Mouse (Mus musculus) gastrocnemius, postnatal 36 days (tissue): ENCODE measurements around the gene Kcnh6. TPM values are rescaled to one million over a fixed set of nuclear protein-coding genes. Genes with fewer than 3 reads are reported as not detected.
"Not testable (repeated sequence)": the region's sequence is repeated elsewhere in the genome, so short reads cannot be mapped to it uniquely, and the experiment has no call there.

Experiments used
- DNase-seq, 2 experiments: peaks; one replicate each; pipeline ENCODE4 v3.0.0; 2022
- intact Hi-C: fragments of 180-260 bp; cut with DNase I; formaldehyde crosslinking; loops from one replicate; pipeline ENCODE4 v1.15.1; 2025
- total RNA-seq, 2 experiments: library from RNA; stranded (reverse); gene quantifications; 2 replicates each; pipeline ENCODE4 v1.2.3; 2021

Gene Kcnh6
- total RNA-seq, 2 experiments from 2014 or later = not detected

DNA sequence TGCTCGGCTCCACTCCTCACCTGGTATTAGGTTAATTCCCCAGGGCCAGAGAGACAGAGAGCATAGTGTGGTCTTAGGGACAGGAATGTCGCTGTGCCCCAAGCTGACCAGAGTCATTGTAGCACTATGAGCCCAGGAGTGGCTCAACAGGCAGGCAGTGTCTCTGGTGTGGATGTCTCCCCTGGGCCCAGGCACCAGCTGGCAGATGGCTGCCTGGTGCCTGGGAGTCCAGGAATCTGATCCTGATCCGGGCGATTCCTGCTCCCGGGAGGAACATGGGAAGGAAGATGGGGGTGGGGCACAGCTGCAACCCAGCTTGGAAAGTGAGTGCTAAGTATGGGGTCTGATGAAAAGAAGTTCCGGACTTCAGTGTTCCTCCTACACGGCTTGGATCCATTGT lies 4.8 kb downstream of the Kcnh6 start:
- intact Hi-C loops = no loop called here
- DNase-seq = no peak

DNA sequence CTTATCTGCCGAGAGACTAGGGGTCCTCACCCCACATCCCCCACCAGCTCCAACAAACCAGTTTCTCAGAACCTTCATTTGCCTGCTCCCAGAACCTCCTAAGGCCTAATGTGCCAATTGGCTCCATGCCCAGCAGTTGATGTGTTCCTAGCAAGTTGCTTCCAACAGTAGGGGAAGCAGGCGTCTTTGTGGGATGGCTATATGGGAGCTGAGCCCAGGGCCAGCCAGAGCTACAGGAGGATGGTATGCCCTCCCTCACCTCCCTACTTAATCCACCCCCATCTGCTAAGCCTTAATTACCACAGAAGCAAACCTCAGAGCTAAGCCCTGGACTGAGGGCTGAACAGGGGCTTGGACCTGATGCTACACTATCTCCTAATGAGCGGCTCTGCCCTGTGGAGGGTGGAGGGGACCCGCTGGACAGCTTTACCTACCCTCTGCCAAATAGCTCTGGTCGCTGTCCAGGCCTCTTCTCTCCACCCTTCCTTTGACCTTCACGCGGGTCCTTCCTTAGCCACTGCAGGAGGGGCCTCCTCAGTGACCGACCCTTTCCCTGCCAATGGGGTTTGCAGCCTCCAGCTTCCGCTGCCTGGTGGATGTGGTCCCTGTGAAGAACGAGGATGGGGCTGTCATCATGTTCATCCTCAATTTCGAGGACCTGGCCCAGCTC lies 5.8 kb downstream of the Kcnh6 start:
- intact Hi-C loops = no loop called here
- DNase-seq = peak in 1 of 2 experiments; percentile 24

GRCm38 (mm10) chr11:106016440-106016839 lies 8.5 kb downstream of the Kcnh6 start:
- no peak for DNase-seq
- intact Hi-C loops = no loop called here

- DNase-seq = no peak
- intact Hi-C loops = loop anchor here (10.0 kb wide), 1 partner anchor 685 kb away; no protein-coding TSS in a partner anchor
Measured at GRCm38 (mm10) chr11:106020051-106020763, 12.3 kb downstream of the Kcnh6 start.

DNA sequence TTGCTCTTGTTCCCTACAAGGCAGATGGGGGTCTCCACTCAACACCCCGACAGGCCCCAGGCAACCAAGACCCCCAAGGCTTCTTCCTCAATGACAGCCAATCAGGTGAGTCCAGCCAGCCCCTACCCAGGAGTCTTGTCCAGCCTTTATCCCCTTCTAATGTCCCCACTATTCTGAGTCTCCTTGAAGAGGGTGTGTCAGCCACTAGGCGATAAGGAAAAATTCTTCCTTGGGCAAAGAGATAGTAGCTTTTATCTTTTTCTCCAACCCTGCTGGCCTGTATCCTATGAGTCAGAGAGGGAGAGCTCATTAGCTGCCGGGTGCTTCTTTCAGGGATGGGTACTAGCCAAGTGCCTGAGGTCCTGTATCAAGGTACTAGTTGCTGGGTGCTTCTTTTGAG lies 17.9 kb downstream of the Kcnh6 start:
- intact Hi-C loops = loop anchor here (2.0 to 10.0 kb wide), 2 partner anchors 99 to 691 kb away; no protein-coding TSS in a partner anchor

DNA sequence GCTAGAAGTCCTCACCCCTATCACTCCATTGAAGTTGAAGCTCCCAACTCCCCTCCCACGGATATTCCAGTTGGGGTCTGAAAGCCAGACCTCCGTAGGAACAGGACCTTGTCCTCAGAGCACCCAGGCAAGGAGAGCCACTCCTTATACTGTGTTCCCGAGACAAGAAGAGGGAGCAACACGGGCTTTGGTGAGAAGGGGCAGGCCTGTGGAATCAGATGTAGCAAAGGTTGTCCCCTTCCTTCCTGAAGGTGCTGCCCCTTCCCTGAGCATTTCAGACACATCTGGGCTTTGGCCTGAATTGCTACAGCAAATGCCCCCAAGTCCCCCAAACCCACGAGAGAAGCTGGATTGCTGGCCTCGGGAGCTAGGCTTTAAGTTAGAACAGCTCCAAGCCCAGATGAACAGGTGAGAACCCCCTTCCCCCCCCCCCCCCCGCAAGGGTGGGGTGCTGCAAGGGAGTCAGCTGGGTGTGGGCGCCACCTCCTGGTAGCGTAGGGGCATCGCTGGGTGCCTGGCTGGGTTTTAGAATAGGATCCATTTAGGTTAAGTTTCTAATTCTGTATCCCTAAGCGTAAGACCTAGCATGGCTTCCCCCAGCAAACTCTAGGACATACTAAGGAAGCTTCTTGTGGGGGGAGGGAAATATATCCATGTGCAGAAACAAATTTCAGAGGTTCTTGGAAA lies 18.7 kb downstream of the Kcnh6 start:
- intact Hi-C loops = loop anchor here (2.0 to 10.0 kb wide), 2 partner anchors 100 to 692 kb away; no protein-coding TSS in a partner anchor
- peak in 1 of 2 experiments; percentile 36 for DNase-seq

More for the DNA sequence above, 17.9 kb downstream of the Kcnh6 start:
- DNase-seq = no peak

GRCm38 (mm10) chr11:106027607-106028006 lies 19.7 kb downstream of the Kcnh6 start:
- intact Hi-C loops = loop anchor here (2.0 to 10.0 kb wide), 2 partner anchors 101 to 693 kb away; no protein-coding TSS in a partner anchor
- DNase-seq = no peak

- DNase-seq, intact Hi-C loops: not testable (repeated sequence)
Measured at GRCm38 (mm10) chr11:106032074-106032473, 24.1 kb downstream of the Kcnh6 start.

DNA sequence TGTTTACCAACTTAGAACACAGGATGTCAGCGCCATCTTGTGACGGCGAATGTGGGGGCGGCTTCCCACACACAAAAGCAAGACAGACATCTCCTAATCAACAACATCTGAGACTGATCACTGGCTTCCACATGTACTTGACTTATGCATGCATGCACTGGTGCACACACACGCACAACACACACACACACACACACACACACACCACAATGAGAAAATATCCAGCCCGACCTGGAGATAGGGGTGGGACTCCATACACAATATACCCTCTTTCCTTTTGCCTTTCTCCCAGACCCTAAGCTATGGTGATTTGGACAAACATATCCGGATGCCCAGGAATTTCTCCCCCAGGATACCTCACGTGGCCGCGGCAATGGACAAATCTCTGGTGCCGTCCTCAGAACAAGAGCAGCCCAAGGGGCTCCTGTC lies 25.6 kb downstream of the Kcnh6 start:
- no peak for DNase-seq

DNA sequence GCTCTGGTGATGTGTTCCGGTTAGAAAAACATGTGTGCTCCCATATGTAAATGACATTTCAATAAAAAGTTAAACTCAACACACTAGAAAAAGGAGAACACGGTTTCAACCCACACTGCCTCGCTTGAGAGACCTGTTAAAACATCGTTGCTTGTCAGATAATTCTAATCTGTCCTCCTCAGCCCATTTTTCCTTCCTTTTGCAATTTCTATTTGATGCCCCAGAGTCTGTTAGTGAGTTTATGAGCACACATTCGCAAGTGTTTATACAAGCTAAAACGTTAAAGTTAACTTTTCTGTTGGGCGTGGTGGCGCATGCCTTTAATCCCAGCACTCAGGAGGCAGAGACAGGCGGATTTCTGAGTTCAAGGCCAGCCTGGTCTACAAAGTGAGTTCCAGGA lies 27.1 kb downstream of the Kcnh6 start:
- DNase-seq = no peak
- intact Hi-C loops = no loop called here

More for the DNA sequence above, 25.6 kb downstream of the Kcnh6 start:
- intact Hi-C loops = no loop called here

GRCm38 (mm10) chr11:106036548-106037417 lies 28.9 kb downstream of the Kcnh6 start, which contains the start of gene Dcaf7:
Gene Dcaf7 (plus strand): TSS chr11:106036872.
- intact Hi-C loops = no loop called here
- peak; percentile 91 to 100 for DNase-seq

DNA sequence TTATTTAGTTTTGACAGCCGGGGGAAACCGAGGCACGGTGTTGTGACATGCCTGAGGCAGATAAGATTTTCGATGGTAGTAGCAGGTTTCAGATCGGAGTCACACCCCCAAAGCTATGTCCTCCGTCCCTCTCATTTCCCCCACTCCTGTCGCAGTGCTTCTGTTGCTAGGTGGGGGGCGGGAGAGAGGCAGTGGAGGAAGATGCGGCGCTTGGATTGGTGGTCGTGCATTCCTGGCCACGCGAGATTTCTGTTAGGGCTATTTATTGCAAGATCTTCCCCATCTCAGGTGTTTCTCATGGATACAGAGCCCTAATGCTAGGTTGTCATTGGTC lies 29.5 kb downstream of the Kcnh6 start:
- DNase-seq = no peak
- intact Hi-C loops = no loop called here

- no peak for DNase-seq
- intact Hi-C loops = no loop called here
Measured at GRCm38 (mm10) chr11:106044349-106044748, 36.4 kb downstream of the Kcnh6 start.

DNA sequence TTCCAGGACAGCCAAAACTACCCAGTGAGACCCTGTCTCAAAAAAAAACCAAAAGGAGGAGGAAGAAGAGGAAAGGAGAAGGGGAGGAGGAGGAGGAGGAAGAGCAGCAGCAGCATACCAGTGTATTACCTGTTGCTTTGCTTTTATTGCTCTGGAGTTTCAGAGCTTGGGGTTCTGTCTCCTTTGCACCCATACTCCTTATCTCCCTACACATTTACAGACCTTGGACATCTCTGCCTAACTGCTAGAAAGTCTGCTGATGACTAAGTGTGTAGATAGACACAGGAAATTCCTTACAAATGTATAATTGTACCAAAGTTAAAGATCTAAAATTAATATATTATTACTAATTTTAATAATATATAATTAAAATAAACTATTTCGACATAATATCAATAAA lies 37.3 kb downstream of the Kcnh6 start:
- no peak for DNase-seq
- intact Hi-C loops = no loop called here

DNA sequence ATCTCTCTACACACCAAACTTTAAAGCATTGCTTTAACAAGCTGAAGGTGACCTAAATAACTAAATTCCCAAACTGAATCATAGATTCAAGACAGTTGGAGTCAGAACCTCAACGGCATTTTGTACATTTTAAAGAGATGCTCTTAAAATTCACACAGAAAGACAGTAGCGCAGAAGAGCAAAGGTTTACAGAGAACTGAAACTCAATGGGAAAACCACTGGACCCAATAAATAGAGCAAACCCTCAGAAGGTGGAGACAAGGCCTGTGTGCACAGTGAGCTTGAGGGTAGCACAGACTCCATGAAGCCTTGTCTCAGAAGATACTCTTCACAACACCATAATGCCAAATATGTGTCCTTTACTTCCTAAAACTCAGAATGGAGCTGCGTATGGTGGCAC lies 37.9 kb downstream of the Kcnh6 start:
- intact Hi-C loops = no loop called here
- no peak for DNase-seq

GRCm38 (mm10) chr11:106046584-106046983 lies 38.7 kb downstream of the Kcnh6 start:
- intact Hi-C loops = no loop called here

GRCm38 (mm10) chr11:106053921-106054320 lies 46.0 kb downstream of the Kcnh6 start:
- intact Hi-C loops = no loop called here
- no peak for DNase-seq

More at GRCm38 (mm10) chr11:106046584-106046983, 38.7 kb downstream of the Kcnh6 start:
- no peak for DNase-seq

DNA sequence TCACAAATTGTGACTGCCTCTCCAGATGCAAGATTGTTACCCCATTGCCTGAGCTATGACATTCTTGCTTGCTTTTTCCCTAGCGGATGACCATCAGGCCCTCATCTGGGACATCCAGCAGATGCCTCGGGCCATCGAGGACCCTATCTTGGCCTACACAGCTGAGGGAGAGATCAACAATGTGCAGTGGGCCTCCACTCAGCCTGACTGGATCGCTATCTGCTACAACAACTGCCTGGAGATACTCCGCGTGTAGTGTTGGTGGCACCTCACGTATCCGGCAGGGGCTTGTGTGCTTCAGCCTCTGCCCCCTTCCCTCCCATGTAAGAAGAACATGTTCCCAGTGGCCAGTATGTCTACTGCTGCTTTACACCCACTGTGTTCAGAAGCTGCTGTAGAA lies 46.7 kb downstream of the Kcnh6 start:
- DNase-seq = no peak
- intact Hi-C loops = no loop called here

DNA sequence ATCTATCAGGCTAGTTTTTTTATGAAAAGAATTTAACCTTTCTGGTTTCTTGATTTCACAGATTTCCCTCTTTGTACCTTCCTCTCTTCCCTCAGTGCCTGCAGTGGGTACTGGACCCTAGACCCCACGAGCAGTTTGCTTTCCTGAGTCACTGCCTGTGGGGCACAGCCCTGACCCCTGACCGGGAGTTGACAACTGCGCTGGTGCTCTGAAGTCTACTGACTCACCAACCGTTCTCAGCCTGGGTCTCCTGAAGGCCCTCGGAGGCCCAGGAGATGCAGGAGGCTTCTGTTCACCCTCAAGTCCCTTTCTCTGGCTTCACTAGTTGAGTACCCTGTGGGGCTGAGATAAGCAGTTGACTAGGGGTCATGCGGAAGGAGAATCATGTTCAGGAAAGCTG lies 47.4 kb downstream of the Kcnh6 start:
- DNase-seq = no peak
- intact Hi-C loops = no loop called here

DNA sequence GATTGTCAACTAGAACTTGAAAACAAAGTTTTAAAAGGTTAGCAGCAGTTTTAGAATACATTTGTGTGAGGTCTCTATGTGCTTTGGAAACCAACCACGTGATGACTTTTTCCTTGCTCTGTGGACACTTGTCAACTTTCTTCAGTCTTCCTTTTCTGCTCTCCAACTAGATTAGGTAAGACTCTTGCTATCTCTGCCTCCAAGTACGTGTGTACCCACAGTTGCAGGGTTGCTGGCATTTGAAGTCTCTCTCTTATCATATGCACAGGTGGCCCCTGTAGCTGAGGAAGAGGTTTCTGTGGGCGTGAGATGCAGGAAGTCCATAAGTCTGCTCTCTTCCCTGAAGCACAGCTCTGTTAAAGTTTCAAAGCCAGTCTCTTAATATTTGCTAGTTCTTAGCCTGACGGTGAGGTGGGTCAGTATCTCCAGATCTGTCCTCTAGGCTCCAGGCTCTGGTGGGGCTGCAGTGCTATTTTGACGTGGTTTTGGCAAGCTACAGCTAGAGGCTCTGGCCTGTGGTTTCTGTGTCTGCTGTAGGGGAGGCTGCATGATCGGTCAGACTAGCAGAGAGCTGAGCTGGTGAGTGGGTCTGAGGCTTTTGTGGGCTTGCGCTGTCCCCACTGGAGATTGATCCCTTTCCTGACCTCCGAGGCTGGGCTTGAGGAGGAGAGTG lies 49.0 kb downstream of the Kcnh6 start:
- intact Hi-C loops = no loop called here
- DNase-seq = no peak
